Mouse (Mus musculus): ENCODE measurements at regions not wholly inside any gene's neighbourhood (a gene's known extent, or its start where the extent isn't known, plus 50 kb on each side); places are given as distances from the start of the nearest gene placed in this dataset.

DNA sequence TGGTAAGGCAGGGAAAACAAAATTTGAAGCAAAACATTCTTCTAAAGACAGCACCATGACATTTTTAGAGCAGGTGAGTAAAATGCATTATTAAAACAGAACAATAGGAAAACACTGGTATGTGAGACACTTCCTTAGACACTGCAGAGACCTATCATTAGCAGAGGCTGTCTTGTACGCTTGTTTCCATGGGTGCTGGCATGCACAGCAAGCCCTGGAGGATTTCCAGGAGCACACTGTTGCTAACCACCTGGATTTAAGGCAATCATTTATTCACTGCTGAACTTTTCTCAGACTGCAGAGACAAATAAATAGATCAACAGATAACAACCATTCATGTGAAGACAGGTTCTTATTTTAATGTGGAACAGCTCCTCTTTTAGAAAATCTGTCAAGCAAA, 127.7 kb downstream of the Pros1 start:
- TF ChIP-seq CTCF (conservative IDR thresholded peaks at IDR 0.05): no peak
- no peak overlapping the region for H3K27ac ChIP-seq
- no peak overlapping the region for H3K4me3 ChIP-seq
- DNase-seq (ENCODE audit: low spot score in 2 of 2): no peak

- no peak for DNase-seq (ENCODE audit: low spot score in 2 of 2)
- H3K27ac ChIP-seq: no peak overlapping the region
- no peak for TF ChIP-seq CTCF (conservative IDR thresholded peaks at IDR 0.05)
- H3K4me3 ChIP-seq: no peak overlapping the region
Observed at GRCm38 (mm10) chr16:62982558-62982957, 128.5 kb downstream of the Pros1 start.

GRCm38 (mm10) chr16:62995555-62995954, 141.4 kb downstream of the Pros1 start:
- H3K27ac ChIP-seq: no peak overlapping the region
- H3K4me3 ChIP-seq: no peak overlapping the region
- no peak for TF ChIP-seq CTCF (conservative IDR thresholded peaks at IDR 0.05)
- DNase-seq (ENCODE audit: low spot score in 2 of 2): no peak

DNA sequence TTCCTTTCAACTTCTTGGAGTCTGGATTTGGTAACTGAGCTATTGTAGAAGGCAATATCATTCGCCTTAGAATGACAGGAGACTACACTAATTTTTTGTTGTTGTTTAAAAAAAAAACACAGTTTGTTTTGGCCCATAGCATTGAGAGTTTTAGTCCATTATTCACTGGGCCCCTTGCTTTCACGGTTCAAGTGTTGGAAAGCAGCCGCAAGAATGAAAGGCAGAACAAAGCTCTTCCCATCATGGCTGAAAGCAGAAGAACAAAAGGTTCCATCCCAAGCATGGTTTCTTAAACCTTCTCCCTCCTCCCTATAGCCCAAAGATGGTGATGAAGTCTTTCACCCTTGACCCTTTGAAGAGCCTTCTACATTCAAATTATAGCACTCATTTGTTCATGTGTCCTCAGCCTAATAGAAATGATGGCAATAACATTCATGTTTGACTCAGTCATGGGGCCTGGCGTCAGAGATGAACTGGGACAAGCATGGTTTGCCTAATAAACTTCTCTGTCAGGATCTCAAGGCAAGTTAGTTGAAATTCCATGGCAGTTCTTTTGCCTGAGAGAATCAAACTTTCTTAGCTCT, 157.1 kb downstream of the Pros1 start:
- no peak for DNase-seq (ENCODE audit: low spot score in 2 of 2)
- no peak overlapping the region for H3K27ac ChIP-seq
- H3K4me3 ChIP-seq: no peak overlapping the region
- no peak for TF ChIP-seq CTCF (conservative IDR thresholded peaks at IDR 0.05)

DNA sequence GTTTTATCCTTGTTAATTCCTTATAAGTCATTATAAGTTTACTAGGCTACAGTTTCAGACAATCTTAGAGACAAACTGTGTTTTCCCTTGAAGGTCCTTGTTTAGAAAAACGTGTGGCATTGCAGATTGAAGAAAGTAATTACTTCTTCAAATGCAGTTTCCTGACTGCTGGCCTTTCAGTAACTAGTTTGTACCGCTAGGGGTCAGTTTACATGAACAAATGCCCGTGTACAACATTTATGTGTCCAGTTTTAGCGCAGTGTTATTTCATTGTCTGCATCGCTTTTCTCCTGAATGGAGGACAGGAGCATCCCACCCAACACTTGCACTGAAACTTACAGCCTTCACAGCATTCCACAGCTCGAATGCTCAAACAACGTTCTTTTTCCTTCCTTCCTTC, 160.3 kb downstream of the Pros1 start:
- no peak for DNase-seq (ENCODE audit: low spot score in 2 of 2)
- TF ChIP-seq CTCF (conservative IDR thresholded peaks at IDR 0.05): peak; percentile 85
- no peak overlapping the region for H3K4me3 ChIP-seq
- no peak overlapping the region for H3K27ac ChIP-seq

DNA sequence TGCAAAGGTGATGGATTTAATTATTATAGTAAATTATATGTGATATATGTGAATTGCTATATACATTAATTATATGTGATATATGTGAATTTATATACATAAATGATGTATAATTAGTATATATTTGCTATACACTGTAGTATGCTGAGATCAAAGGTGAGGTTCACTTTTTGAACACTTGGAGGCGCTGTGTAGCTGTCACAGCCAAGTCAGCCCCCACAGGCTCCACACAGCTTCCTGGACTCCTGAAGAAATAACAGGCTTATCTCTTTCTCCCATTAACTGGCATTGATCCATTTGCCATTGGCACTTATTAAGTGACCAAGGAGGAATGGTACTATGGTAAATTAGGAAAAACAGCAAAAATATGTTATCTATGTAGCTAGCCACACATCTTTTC, 162.0 kb downstream of the Pros1 start:
- peak in 1 of 2 experiments; percentile 31 for DNase-seq (ENCODE audit: low spot score in 2 of 2)
- peak; percentile 77 for TF ChIP-seq CTCF (conservative IDR thresholded peaks at IDR 0.05)
- H3K4me3 ChIP-seq: no peak overlapping the region
- no peak overlapping the region for H3K27ac ChIP-seq

DNA sequence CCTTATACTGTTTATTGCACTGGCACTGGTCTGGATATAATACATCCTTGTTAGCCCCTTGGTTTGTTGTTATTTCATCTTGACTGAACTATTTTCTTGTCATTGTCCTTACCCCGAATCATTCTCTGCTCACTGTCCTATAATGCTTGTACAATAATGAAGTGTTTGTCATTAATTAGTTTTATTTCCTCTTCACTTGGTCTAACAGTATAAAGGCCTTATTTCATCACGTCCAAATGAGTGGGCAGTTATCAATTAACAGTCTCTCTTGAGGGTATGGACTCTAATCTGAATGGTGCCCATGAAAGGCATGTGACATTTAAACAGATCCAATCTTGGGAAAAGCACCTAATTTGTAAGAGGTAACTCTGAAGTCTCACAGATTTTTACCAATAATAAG, 162.6 kb downstream of the Pros1 start:
- no peak overlapping the region for H3K4me3 ChIP-seq
- DNase-seq (ENCODE audit: low spot score in 2 of 2): no peak
- TF ChIP-seq CTCF (conservative IDR thresholded peaks at IDR 0.05): no peak
- H3K27ac ChIP-seq: no peak overlapping the region

DNA sequence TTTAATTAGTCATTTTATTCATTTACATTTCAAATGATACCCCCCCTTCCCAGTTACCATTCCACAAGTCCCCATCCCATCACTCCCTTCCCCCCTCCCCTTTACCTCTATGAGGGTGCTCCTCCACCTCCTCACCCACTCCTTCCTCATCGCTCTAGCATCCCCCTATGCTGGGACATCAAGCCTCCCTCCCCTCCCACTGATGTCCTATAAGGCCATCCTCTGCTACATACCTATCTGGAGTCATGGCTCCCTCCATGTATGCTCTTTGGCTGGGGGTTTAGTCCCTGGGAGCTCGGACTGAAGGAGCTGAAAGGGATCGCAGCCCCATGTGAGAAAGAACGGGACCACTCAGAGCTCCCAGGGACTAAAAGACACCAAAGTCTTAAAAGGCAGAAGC, 176.3 kb downstream of the Pros1 start:
- Histone ChIP-seq H3K4me3 (no peak overlapping the region), H3K27ac (no peak overlapping the region)
- TF ChIP-seq CTCF (conservative IDR thresholded peaks at IDR 0.05): no peak
- no peak for DNase-seq (ENCODE audit: low spot score in 2 of 2)

- H3K4me3 ChIP-seq: no peak overlapping the region
- DNase-seq (ENCODE audit: low spot score in 2 of 2): no peak
- TF ChIP-seq CTCF (conservative IDR thresholded peaks at IDR 0.05): no peak
- H3K27ac ChIP-seq: no peak overlapping the region
Observed at GRCm38 (mm10) chr16:63031035-63031434, 176.9 kb downstream of the Pros1 start.

- TF ChIP-seq CTCF (conservative IDR thresholded peaks at IDR 0.05): no peak
- DNase-seq (ENCODE audit: low spot score in 2 of 2): no peak
- no peak overlapping the region for H3K27ac ChIP-seq
- H3K4me3 ChIP-seq: no peak overlapping the region
Observed at GRCm38 (mm10) chr16:63031802-63032201, 177.7 kb downstream of the Pros1 start.

DNA sequence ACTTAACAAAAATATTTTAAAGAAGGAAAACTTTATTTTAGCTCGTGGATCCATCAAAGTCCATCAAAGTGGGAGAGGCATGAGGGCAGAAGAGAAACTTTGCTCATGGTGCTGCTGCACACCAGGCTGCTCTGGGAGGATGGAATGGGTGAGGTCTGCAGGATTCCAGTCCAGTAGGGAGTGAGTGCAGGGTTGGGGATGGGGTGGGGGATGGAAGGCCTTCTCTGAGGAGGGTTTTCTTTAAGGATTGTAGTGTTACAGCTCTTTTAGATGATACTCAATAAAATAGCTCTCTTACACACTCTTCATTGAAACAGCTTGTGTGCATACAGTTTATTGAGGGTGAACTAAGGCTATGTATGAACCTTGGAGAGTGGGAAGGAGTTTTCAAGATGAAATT, 195.0 kb downstream of the Pros1 start:
- no peak overlapping the region for H3K4me3 ChIP-seq
- no peak overlapping the region for H3K27ac ChIP-seq
- no peak for DNase-seq (ENCODE audit: low spot score in 2 of 2)
- no peak for TF ChIP-seq CTCF (conservative IDR thresholded peaks at IDR 0.05)

GRCm38 (mm10) chr16:63062883-63063282, 208.8 kb downstream of the Pros1 start:
- Histone ChIP-seq H3K4me3 (no peak overlapping the region), H3K27ac (no peak overlapping the region)
- no peak for DNase-seq (ENCODE audit: low spot score in 2 of 2)
- TF ChIP-seq CTCF (conservative IDR thresholded peaks at IDR 0.05): no peak

- no peak overlapping the region for H3K4me3 ChIP-seq
- H3K27ac ChIP-seq: no peak overlapping the region
- DNase-seq (ENCODE audit: low spot score in 2 of 2): no peak
- no peak for TF ChIP-seq CTCF (conservative IDR thresholded peaks at IDR 0.05)
Observed at GRCm38 (mm10) chr16:63069987-63070386, 215.9 kb downstream of the Pros1 start.

GRCm38 (mm10) chr16:63075814-63076213, 221.7 kb downstream of the Pros1 start:
- Histone ChIP-seq H3K27ac (no peak overlapping the region), H3K4me3 (no peak overlapping the region)
- DNase-seq (ENCODE audit: low spot score in 2 of 2): no peak
- TF ChIP-seq CTCF (conservative IDR thresholded peaks at IDR 0.05): no peak

DNA sequence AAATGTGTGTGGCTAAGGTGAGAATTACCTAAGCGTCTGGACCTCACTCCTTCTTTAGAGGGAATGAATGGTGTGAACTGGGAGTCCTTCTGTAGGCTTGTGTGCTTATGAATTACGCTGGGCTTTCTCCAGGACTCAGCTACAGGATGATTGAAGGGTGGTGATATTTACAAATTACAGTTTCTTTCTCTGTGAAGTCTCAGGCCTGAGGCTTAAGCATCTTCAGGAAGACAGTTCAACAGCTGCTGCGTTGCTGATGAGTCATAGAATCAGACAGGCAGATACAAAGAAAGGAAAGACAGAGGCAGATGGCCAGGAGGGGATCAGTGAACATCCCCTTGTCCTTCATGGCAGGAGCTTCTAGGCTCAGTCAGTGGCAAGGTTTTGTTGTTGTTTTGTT, 227.3 kb downstream of the Pros1 start:
- no peak for DNase-seq (ENCODE audit: low spot score in 2 of 2)
- Histone ChIP-seq H3K27ac (no peak overlapping the region), H3K4me3 (no peak overlapping the region)
- TF ChIP-seq CTCF (conservative IDR thresholded peaks at IDR 0.05): no peak

Measured in layer of hippocampus, adult 2 months (tissue).